Mouse (Mus musculus) liver, embryonic 16.5 days (tissue): ENCODE measurements around the gene Anln. TPM values are rescaled to one million over a fixed set of nuclear protein-coding genes. Genes with fewer than 3 reads are reported as not detected.
"Not testable (repeated sequence)": the region's sequence is repeated elsewhere in the genome, so short reads cannot be mapped to it uniquely, and the experiment has no call there.

Experiments
- ATAC-seq: fragments of 200-750 bp; cut with Nextera tagmentation; 2 replicates; pipeline ENCODE4 v1.8.0; 2017; ENCODE audit warnings: low read depth, mild to moderate bottlenecking, moderate number of reproducible peaks, moderate library complexity
- H3K27ac ChIP-seq: fragments of 300-500 bp; sonication (generic); 2 replicates; pipeline ENCODE4 v1.5.1; 2014; ENCODE audit warnings: mild to moderate bottlenecking, low read length
- H3K27me3 ChIP-seq: fragments of 300-500 bp; sonication (generic); 2 replicates; pipeline ENCODE4 v1.6.1; 2014; ENCODE audit warnings: low read depth, low read length, mixed read lengths; ENCODE audit not compliant: control insufficient read depth, insufficient read depth
- H3K36me3 ChIP-seq: fragments of 300-500 bp; sonication (generic); 2 replicates; pipeline ENCODE4 v1.6.1; 2014; ENCODE audit warnings: mild to moderate bottlenecking; ENCODE audit not compliant: control insufficient read depth, insufficient read depth
- H3K4me1 ChIP-seq: fragments of 300-500 bp; sonication (generic); 2 replicates; pipeline ENCODE4 v1.6.1; 2014; ENCODE audit warnings: low read depth, low read length, mixed read lengths; ENCODE audit not compliant: control insufficient read depth
- H3K4me2 ChIP-seq: fragments of 300-500 bp; sonication (generic); 2 replicates; pipeline ENCODE4 v1.6.1; 2014; ENCODE audit warnings: low read depth, low read length, mixed read lengths
- H3K4me3 ChIP-seq: fragments of 300-500 bp; sonication (generic); 2 replicates; pipeline ENCODE4 v1.5.1; 2014; ENCODE audit warnings: low read depth, mild to moderate bottlenecking, low read length
- H3K9ac ChIP-seq: fragments of 300-500 bp; sonication (generic); 2 replicates; pipeline ENCODE4 v1.6.1; 2014; ENCODE audit warnings: low read depth, low read length
- H3K9me3 ChIP-seq: fragments of 300-500 bp; sonication (generic); replicated peaks from 2 replicates; pipeline ENCODE4 v1.6.1; 2016; ENCODE audit warnings: low read length; ENCODE audit not compliant: control insufficient read depth
- WGBS: fragments of 180-500 bp; shearing (Covaris S2); extraction: QIAGEN DNeasy Blood & Tissue Kit; methylation state at CpG from one replicate; pipeline ENCODE4 v1.1.7; 2014; ENCODE audit not compliant: insufficient replicate concordance; 5-methylcytosine and 5-hydroxymethylcytosine counted together
- polyA plus RNA-seq: library from polyadenylated mRNA; unstranded; fragments of >200 nt; fragmentation: Nextera tagmentation; extraction: Ambion mirVana; gene quantifications from 2 replicates; pipeline ENCODE4 v1.2.1, GENCODE M21; 2015

Gene Anln
- polyA plus RNA-seq, 1 experiment from 2014 or later: 29.9 TPM

DNA sequence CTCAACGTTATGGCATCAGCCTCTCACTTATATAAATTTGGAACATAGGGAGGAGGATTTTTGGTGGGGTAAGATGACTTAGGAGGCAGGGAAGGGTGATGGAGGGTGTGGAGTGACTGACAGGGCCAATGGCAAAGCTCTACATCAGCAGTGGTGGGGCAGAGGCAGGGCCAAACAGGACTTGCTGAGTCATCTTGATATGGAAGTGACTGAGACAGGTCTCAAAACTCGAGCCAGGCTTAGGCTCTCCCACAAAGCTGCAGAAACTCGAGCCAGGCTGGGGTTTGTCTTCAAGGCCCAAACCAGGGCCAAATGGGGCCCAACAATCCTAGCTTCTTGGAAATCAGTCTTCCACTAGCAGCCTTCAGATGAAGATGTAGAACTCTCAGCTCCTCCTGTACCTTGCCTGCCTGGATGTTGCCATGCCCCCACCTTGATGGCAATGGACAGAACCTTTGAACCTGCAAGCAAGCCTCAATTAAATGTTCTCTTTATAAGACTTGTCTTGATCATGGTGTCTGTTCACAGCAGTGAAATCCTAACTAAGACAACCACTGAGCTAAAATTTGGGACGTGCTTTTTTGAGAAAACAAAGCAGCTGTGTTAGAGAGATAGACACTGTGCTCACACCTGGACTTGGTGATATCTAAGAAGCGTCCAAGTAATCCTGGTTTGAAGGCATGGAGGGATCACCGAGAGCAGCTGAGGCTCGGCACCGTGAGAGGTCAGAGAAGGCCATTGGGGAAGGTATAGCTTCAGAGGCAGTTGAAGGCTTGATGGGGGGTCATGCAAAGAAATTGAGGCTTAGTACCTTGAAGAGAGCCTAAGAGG is 66.4 kb downstream of the Anln start:
- peak; percentile 85 for ATAC-seq
- H3K27me3 ChIP-seq: no peaks in the 10 kb centered on the region
- peak overlapping the region; percentile 6; the same call in 1 of the 2 replicates for H3K27ac ChIP-seq
- H3K4me2 ChIP-seq: peak overlapping the region; percentile 34
- H3K9ac ChIP-seq: no peak overlapping the region
- 36% methylated on average over 8 of the region's 8 CpGs for WGBS
- H3K4me3 ChIP-seq: no peak overlapping the region
- no peaks in the 10 kb centered on the region for H3K36me3 ChIP-seq
- H3K9me3 ChIP-seq: no peaks in the 10 kb centered on the region
- peaks cover 20% of the 10 kb centered on the region for H3K4me1 ChIP-seq

- 73% methylated on average over 1 of the region's 1 CpGs for WGBS
- no peak overlapping the region for H3K9ac ChIP-seq
- no peak for ATAC-seq
- peaks cover 12% of the 10 kb centered on the region for H3K4me1 ChIP-seq
- no peaks in the 10 kb centered on the region for H3K9me3 ChIP-seq
- no peaks in the 10 kb centered on the region for H3K36me3 ChIP-seq
- H3K27me3 ChIP-seq: no peaks in the 10 kb centered on the region
- H3K27ac ChIP-seq: no peak overlapping the region
- no peak overlapping the region for H3K4me3 ChIP-seq
- H3K4me2 ChIP-seq: no peak overlapping the region
Observed at GRCm38 (mm10) chr9:22319109-22319508, 69.9 kb downstream of the Anln start.

- not testable (repeated sequence) for H3K4me1 ChIP-seq, H3K27me3 ChIP-seq, H3K27ac ChIP-seq, H3K9ac ChIP-seq, H3K4me2 ChIP-seq, H3K4me3 ChIP-seq, ATAC-seq, H3K36me3 ChIP-seq, H3K9me3 ChIP-seq
- WGBS: 78% methylated on average over 5 of the region's 5 CpGs
Observed at GRCm38 (mm10) chr9:22316047-22316446, 72.9 kb downstream of the Anln start.

- H3K27me3 ChIP-seq: no peaks in the 10 kb centered on the region
- WGBS: 62% methylated on average over 3 of the region's 3 CpGs
- H3K36me3 ChIP-seq: no peaks in the 10 kb centered on the region
- H3K4me3 ChIP-seq: no peak overlapping the region
- no peaks in the 10 kb centered on the region for H3K9me3 ChIP-seq
- no peak for ATAC-seq
- no peak overlapping the region for H3K27ac ChIP-seq
- H3K4me1 ChIP-seq: no peaks in the 10 kb centered on the region
- H3K4me2 ChIP-seq: no peak overlapping the region
- no peak overlapping the region for H3K9ac ChIP-seq
Observed at GRCm38 (mm10) chr9:22314066-22314465, 74.9 kb downstream of the Anln start.

DNA sequence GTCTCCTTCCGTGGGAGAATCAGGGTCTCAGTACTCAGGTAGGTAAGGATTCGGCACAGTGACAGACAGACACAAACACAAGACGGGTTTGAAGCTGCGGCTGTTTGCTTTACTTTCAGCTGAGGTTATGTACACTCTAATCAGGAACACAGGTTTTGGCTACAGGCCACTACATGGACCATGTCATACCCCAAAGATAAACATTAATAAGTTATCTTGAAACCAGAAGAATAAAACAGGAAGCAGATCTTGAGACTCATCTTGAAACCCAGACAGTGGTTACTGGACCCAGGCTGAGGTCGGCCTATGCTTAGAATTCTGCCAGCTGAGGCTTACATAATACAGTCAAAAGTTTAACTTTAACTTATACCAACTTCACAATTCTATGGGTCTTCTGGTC is 75.8 kb downstream of the Anln start:
- H3K36me3 ChIP-seq: no peaks in the 10 kb centered on the region
- H3K9me3 ChIP-seq: no peaks in the 10 kb centered on the region
- no peaks in the 10 kb centered on the region for H3K4me1 ChIP-seq
- 40% methylated on average over 5 of the region's 5 CpGs for WGBS
- H3K4me3 ChIP-seq: no peak overlapping the region
- no peak for ATAC-seq
- no peak overlapping the region for H3K9ac ChIP-seq
- no peaks in the 10 kb centered on the region for H3K27me3 ChIP-seq
- no peak overlapping the region for H3K27ac ChIP-seq
- H3K4me2 ChIP-seq: no peak overlapping the region

- Histone ChIP-seq H3K4me2 (no peak overlapping the region), H3K9me3 (no peaks in the 10 kb centered on the region), H3K4me3 (no peak overlapping the region), H3K9ac (no peak overlapping the region), H3K27ac (no peak overlapping the region), H3K4me1 (peaks cover 3% of the 10 kb centered on the region; the same call in 1 of the 2 replicates), H3K27me3 (no peaks in the 10 kb centered on the region), H3K36me3 (no peaks in the 10 kb centered on the region)
- no peak for ATAC-seq
- 62% methylated on average over 5 of the region's 5 CpGs for WGBS
Observed at GRCm38 (mm10) chr9:22309651-22310050, 79.3 kb downstream of the Anln start.

DNA sequence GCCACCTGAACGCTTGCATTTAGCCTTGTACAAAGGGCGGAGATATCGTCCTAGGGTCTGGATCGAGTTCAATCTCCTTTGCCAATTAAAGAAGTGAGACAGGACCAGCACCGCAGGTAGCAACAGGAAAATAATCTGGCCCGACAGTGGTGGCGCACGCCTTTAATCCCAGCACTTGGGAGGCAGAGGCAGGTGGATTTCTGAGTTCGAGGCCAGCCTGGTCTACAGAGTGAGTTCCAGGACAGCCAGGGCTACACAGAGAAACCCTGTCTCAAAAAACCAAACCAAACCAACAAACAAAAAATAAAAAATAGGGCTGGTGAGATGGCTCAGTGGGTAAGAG is 81.1 kb downstream of the Anln start:
- H3K27ac ChIP-seq, H3K4me1 ChIP-seq, H3K9ac ChIP-seq, H3K36me3 ChIP-seq, H3K27me3 ChIP-seq, ATAC-seq, H3K9me3 ChIP-seq: not testable (repeated sequence)
- Histone ChIP-seq H3K4me2 (peak overlapping the region; percentile 81), H3K4me3 (peak overlapping the region; percentile 81)
- 9% methylated on average over 9 of the region's 9 CpGs for WGBS

DNA sequence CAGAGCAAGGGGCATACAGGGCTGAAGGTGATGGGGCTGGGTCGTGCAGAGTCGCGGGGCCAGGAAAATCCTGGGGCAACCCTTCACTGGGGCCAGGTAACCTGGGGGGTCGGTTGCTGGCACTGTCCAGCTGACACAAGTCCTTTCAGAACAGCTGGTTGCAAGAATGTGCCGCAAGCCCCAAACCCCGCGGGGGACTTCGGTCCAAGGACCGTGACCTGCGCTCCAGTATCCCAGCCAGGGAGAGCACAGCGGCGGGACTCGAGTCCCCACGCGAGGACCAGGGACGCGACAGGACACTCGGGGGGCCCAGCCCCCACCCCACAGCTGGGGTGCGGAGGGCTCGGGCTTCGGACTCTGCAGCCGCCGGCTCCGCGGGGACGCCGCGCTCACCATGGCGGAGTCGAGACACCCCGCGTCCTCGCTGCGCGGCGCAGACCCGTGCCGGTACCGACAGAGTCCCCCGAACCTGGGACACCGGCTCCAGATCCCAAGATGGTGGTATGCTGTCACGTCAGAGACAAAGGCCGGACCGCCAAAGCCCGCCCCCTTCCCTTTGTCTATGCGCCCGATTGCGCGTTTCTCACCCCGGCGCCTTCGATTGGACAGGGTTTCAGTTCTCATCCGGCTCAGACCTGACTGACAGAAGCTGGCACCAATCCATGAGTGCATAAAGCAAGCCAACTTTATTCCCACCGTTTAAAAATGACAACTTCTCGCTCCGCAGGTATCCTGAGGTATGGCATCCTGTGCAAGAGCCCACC is 81.7 kb downstream of the Anln start, which contains the start of gene Zfp810:
Gene Zfp810, minus strand, starts transcription at position 493 of the 764 bp plus-strand sequence.
- Histone ChIP-seq H3K4me1 (peaks cover 3% of the 10 kb centered on the region; the same call in 1 of the 2 replicates), H3K9ac (peak within 1 kb of the TSS; percentile 80), H3K9me3 (no peaks in the 10 kb centered on the region), H3K27ac (no peak within 1 kb of the TSS), H3K36me3 (peaks cover 4% of the 10 kb centered on the region), H3K4me2 (peak within 1 kb of the TSS; percentile 81), H3K27me3 (no peaks in the 10 kb centered on the region), H3K4me3 (peak within 1 kb of the TSS; percentile 81)
- peak; percentile 96 for ATAC-seq
- WGBS: under 1% methylated on average over 56 of the region's 56 CpGs

DNA sequence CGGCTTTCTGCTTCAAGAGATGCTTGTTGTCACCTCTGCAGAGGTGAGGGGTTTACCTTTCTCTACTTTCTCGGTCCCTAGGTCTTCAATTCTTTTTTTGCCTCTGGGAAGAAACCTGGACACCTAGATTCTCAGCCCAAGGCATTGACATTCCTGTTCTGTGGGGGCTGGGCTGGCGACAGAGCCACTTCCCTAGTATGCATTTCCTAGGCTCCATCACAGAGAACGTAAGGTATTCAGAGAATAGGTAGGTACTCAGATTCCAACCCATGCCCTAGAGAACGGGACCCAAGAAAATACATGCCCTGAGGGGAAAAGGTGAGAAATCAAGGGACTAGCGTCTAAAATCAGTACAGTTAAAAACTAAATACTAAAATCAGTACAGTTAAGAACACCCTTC is 82.3 kb downstream of the Anln start:
- Histone ChIP-seq H3K36me3 (peaks cover 4% of the 10 kb centered on the region), H3K27me3 (no peaks in the 10 kb centered on the region), H3K4me2 (peak overlapping the region; percentile 81), H3K4me3 (peak overlapping the region; percentile 81), H3K27ac (no peak overlapping the region), H3K9ac (peak overlapping the region; percentile 80), H3K9me3 (no peaks in the 10 kb centered on the region), H3K4me1 (peaks cover 3% of the 10 kb centered on the region; the same call in 1 of the 2 replicates)
- WGBS: 19% methylated on average over 6 of the region's 6 CpGs
- no peak for ATAC-seq
